Mouse (Mus musculus) adrenal gland (tissue): ENCODE data around the gene Pus10.

Source experiments
- intact Hi-C: fragments of 180-260 bp; cut with DNase I; formaldehyde crosslinking; loops from one replicate; pipeline ENCODE4 v1.15.1; 2025

The Pus10 gene

DNA sequence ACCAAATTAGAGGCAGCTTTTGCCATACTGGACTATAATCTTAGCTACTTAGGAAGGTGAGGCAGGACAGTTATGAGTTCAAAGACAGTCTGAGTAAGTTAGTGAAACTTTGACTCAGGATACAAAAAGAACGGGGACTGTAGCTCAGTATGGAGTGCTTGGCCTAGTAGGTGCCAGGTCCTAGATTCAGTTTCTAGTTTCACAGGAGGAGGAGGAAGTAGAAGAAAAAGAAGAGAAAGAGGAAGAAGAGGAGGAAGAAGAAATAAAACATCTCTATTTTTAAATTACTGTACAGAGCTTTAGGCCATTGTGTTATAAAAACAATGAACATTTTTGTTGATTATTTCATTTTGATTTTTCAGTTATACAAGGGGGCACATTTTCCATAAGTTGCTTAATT is 22.6 kb downstream of the Pus10 start:
- intact Hi-C loops: no loop called here

DNA sequence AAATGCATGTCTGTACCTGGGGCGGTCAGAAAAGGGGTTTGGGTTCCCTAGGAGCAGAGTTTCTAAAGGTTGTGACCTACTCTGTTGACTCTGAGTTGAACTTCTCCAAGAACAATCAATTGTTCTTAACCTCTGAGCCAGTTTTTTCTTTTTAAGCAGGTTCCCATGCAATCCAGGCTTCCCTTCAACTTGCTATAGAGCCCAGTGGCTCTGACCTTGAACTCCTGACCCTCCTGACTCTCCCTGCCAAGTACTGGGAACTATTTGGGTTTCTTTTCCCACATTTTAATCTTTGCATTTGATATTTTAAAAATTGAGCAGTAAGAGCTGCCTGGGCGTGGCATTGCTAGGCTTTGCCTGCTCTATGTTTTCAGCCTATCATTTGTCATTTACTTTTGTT is 27.8 kb downstream of the Pus10 start:
- intact Hi-C loops: no loop called here

DNA sequence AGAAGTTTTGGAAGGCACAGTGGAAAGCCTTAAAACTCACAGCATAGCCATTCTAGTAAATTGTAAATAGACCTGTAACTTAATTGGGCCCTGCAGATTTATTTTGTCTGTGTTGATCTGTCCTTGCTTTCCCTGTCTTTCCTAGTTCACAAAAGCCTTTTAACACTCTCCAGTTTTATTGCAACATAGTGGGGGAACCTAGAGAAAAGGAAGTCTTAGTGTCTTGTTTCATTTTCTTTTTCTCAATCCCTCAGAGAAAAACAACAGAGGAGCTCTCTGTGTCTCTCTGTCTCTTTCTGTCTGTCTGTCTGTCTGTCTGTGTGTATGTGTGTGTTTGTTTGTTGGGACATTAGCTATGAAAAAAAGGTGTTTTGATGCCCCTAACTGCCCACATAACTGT is 30.4 kb downstream of the Pus10 start:
- intact Hi-C loops: no loop called here

DNA sequence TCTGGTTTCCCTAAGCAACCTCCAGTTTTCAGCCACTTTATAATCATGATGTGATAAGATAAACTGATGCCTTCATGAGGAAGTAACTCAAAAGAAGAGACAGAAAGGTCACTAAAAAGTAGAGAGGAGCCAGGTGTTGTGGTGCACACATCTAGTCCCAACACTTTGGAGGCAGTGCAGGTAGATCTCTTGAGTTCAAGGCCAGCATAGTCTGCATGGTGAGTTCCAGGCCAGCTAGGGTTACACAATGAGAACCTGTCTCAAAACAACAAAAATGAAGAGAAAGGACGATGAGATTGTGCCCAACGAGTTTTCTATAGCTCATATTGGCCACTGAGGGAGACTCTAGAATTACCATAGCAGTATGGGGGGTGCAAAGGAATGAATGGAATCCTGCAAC is 33.1 kb downstream of the Pus10 start:
- intact Hi-C loops: no loop called here

DNA sequence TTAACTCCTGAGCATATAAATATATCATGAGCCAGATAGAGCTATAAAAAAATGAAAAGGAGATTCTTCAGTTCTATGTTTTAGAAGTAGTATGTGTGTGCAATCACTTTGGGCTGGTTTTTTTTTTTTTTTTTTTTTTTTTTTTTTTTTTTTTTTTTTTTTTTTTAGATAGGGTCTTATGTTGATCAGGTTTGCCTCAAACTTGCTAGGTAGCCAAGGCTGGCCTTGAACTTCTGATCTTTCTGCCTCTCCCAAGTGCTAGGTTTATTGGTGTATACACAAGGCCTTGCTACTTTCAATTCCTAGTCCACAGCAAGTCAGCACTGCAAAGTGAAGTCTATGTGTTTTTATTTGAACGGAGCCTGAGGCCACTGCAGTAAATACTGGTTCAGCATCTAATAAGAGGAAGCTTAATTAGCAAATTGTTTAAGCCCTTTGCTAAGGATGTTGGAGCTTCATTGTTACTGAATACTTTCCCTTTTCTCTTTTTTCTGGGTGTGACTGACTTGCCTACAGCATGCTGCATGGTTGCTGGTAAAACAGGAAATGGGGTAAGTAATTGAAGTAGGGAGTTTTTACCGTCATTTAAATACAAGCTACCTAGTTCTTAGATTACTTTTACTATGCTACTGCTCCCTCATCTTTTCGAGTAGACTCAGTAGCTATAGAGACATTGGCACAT is 34.1 kb downstream of the Pus10 start:
- intact Hi-C loops: loop anchor here (1.0 kb wide), 1 partner anchor 14 kb away; no protein-coding TSS in a partner anchor

DNA sequence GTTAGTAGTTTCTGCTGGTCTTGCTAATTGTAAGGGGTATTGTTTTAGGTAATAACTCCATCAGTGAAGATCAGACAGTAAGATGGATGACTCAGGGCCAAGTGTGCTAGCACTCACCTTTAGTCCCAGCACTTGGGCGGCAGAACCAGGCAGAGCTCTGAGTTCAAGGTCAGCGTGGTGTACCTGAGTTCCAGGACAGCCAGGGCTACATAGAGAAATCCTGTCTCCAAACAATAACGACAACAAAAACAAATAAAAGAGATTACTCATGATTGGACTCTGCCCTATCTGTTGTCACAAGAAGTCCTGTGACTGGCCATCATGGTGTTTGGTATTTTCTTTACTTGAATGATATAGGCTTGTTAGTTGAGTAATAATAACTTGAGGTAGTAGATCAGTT is 36.4 kb downstream of the Pus10 start:
- intact Hi-C loops: no loop called here

DNA sequence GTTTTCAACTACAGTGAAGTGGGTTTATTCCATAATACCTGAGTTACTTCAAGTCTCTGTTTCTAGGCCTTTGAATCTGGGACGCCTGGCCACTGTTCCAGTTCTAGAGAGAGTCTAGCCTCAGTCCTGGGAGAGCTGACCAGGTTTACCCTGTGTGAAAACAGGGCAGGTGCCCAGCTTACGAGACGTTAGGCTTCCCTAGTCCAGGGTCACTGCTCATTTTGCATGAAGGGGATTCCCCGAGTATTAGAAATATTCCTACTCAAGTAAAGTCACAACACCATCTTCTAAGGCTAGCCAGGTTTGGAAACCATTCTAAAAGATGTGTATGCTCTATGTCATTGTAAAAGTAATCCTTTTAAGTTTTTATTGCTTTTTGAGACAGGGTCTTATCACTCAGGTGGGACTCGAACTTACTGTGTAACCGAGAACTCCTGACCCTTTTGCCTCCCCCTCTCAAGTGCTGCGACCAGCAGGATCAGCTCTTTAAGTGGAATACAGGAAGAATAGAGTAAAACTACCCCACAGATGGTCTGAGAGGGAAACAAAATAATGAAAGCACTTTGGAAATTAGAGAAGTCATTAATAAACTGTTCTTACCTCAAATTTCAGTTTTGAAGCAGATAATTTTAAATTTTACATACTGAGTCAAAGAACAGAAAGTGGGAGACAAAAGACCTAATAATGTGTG is 39.3 kb downstream of the Pus10 start:
- intact Hi-C loops: no loop called here

DNA sequence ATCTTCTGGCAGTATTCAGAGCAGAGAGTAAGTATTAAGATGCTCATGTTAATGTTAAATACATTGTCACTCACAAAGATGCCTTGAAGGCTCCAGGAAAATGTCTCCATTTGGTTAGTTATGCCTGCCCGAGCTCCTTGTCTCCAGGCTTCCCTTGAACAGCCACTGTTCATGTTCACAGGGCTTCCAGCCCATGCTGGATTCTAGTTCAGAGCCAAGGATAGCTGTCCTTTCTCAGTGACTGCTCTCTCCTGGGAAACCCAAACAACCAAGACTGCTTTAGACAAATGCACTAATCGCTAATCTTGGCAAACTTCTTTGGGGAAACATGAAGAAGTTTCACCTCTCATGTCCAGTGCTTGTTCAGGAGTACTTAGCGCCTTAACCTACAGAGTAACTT is 46.8 kb downstream of the Pus10 start:
- intact Hi-C loops: no loop called here

DNA sequence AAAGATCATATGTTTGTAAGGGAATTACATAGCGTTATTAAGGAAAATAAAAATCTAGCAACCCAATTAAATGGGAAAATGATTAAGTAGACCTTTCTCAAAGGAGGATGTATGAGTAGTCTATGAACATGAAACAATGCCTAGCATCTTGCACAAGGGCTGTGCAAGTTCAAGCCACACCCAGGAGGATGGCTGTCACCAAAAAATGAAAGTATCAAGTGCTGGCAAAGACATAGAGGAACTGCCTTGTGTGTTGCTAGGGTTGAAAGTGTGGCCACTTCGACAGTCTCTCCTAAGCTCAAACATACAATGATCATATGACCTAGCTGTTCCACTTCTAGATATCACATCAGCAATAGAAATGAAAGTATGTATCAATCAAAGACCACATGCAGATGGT is 53.4 kb downstream of the Pus10 start:
- intact Hi-C loops: no loop called here

DNA sequence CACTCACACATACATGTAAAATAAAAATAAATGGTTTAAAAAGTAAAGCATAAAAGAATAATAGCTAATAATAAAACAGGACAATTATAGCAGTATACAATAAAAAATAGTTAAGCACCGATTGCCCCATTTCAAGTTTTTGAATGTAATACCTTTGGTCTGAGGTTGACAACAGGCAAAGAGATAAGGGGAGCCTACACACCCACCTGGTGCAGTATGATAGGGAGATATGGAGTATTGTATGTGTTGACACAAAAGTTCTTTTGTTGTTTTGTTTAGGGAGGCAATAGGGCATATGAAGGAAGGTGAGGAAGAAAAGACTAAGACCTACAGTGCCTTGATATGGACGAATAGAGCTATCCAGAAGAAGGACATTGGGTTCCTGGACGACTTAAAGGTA is 54.4 kb downstream of the Pus10 start:
- intact Hi-C loops: no loop called here

DNA sequence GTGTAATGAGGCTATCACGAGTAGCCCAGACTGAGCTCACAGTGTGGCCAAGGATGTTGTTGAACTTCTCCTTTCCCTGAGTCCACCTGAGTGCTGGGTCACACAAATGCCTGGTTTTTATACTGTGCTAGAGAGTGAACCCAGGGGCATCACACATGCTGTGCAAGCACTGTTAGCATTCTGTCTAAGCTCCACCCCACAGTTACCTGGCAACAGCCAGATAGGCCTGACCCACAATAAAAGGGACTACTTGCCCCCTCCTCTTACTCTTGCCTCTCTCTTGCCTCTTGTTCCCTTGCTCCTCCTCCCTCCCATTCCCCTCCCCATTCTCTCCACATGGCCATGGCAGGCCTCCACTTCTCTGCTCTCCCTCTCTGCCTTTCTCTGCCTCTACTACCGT is 56.9 kb downstream of the Pus10 start:
- intact Hi-C loops: no loop called here

DNA sequence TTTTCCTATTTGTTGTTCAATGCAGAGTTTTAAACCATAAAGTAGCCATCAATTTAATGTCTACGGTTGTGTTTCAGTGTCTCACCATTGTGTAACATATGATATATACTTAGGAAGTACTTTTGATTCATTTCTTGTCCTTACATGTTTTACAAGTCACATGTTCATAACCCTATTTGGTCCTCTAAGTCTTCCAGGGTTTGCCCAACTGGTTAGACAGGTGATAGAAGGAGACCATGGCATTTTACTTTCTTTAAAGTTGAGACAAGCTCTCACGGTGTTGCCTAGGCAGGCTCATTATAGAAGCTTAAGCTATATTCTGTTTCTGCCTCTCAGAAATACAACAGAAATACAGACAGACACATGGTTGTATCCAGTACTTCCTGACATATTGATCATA is 60.4 kb downstream of the Pus10 start:
- intact Hi-C loops: no loop called here

DNA sequence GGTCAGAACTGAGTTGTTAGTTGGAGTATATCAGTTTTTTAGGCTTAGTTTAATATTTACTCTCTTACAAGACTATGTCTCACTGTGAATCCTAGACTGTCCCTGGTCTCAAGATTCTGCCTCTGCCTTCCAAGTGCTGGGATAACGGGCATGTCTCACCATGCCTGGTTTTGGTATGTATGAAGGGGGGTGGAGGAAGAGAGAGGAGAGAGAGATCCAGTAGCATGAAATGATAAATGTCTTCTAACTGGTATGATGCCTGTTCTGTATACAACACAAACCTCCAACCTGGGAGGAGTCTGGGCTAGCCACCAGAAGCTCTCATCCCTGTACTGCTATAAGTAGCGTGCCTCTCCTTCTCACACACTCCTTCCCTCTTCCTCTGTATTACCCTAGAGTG is 61.0 kb downstream of the Pus10 start:
- intact Hi-C loops: no loop called here

DNA sequence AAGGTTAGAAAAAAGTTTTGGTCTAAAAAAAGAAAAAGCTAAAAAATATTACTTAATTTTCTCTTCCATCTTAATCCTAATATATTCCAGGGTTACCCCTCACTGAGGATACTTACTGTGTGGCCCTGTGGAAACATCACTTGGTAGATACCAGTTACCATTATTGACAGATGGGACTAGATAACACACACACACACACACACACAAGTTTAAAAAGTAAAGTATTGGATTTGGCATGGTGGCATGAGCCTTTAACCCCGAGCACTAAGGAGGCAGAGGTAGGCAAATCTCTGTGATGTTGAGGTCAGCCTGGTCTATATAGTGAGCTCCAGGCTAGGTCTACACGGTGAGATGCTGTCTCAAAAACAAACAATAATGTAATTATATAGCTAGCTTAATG is 62.7 kb downstream of the Pus10 start:
- intact Hi-C loops: no loop called here

DNA sequence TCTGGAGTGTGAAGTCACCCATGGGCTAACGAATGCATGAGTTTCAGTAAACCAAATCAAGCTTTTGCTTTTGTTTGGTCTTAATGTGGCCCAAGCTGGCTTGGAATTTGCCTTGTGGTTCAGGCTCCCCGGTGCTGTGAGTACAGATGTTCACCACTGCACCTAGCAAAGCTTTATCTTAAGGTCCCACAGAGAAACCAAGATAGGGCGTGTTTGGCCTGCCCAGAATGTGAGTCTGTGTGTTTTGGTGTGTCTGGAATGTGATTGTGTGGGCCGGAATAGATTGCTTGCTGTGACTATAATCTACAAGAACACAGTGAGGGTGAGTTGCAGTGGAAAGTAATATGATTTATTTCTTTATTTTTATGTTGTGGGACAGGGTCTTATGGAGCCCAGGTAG is 64.6 kb downstream of the Pus10 start:
- intact Hi-C loops: no loop called here

DNA sequence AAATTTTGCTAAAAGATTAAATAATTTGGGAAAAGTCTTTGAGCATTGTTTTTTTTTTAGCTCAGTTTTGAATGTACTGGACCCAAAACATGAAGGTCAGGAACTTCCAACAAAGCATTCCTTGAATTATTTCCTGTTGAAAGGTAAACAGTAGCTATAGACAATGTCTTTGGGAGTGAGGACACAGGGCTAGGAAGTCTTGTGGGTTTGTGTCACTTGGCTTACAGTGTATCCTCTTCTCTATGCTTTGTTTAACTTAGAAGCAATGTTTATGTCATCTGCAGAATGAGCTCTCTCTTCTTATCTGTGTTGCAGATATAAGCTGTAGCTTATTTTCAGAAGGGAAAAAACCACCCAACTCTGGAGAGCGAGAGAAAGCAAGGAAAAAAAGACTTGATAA is 67.4 kb downstream of the Pus10 start:
- intact Hi-C loops: no loop called here

DNA sequence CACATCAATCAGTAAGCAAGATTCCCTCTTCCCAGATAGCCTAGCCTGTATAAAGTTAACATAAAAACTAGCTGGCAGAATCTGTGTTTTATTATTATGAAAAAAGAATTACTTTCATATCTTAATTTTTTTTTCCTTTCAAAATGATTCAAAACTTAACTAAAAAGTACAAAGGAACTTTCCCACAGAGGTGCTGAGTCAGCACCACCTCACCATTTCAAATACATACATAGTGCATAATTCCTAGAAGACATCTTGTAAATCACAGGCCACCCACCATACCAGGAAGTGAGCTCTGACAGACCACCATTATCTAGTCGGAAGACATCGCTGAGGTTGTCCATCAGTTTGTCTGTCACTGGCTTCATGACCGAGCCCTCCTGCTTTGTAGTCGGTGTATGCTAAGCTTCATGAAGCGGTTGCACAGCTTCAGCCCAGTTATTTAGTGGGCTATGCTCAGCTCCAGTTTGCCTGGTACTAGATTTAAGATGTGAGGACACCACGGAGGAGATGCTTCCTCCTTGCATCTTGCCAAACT is 69.3 kb downstream of the Pus10 start:
- intact Hi-C loops: no loop called here

DNA sequence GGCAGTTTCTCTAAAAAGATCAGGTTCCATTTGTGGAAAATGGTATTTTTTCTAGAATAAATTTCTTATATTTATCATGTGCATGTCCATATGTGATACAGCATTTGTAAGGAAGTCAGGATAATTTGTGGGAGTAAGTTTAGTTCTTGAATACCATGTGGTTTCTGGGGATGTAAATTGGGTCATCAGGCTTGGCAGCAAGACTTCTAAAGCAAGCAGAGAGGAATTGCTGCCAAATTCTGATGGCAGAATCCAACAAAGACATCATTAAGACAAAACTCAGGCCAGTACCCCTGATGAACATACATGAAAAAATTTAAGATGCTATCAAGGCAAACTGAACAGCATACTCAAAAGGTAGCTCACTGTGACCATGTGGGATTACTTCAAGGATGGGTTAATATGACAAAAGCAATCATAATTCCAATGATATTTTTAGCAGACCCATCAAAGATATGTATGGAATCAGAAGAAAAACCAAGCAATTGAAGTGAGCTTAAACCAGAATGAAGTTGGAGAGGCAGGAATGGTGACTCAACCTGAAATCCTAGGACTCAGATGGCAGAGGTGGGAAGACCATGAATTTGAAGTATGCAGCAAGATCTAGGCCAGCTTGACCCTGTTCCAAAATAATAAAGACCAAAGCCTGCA is 70.5 kb downstream of the Pus10 start:
- intact Hi-C loops: no loop called here

DNA sequence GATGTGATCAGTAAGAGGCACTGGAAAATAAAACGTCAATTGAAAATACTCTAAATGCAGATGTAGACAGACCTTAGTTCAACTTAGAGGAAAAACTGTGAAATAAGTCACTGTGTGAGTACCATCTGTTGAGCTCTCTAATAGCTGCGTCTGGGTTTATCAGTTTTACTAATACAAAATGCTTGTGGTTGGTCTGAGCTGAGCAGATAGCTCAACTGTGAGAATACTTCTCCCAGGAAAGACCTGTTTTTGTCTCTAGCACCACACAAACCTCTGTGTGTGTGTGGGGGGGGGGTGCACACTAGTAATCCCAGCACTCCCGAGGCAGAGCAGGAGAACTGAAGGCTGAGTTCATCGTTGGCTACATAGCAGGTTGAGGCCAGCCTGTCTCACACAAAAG is 75.4 kb downstream of the Pus10 start:
- intact Hi-C loops: no loop called here

DNA sequence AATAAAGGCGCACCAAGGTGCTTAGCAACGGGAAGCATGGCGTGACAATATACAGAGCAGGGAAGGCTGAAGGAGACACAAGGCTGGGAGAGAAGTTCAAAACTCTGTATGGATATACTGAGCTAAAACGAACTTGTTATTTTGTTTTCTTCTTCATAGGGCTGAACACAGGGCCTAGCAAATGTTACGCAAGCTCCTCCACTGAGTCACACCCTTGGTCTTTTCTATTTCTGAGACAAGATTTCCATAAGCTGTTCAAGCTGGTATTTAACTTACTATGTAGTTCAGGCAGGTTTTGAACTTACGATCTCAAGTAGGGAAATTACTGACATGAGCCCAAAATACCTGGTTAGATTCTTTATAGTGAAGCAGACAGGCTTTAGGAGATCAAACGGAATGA is 75.9 kb downstream of the Pus10 start:
- intact Hi-C loops: no loop called here

DNA sequence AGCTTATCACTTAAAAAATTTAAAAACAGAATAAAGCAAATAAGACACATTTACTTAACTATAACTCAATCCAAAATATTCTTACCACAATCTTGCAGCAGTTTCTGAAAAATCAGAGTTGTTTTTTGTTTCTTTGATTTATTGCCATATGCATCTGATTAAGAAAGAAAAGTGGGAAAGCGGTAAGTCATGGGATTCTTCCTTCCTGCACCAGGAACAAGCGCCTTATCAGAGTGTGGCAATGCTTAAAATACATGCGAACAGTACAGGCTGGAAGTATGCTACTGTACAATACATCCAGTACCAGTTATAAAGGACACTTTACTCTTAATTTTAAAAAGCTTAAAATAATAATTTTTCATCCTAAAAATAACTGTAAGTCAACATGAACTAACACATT is 78.9 kb downstream of the Pus10 start:
- intact Hi-C loops: no loop called here

DNA sequence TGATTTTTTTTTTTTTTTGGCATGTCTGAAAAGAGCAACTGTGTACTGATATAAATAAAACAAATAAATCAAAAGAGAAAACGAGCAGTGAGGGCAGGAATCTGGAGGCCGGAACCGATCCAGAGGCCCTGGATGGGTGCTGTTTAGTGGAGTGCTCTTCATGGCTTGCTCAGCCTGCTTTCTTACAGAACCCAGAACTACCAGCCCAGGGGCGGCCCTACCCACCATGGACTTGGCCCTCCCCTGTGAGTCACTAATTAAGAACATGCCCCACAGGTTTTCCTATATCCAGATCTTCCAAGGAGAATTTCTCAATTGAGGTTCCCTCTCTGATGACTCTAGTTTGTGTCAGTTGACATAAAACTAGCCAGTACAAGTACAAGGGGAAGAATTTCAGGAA is 80.6 kb downstream of the Pus10 start:
- intact Hi-C loops: no loop called here
